Mouse (Mus musculus) spleen, adult 2 months (tissue): Measurements from ENCODE around the gene Nfe2l3. TPM values are rescaled to one million over a fixed set of nuclear protein-coding genes. Genes with fewer than 3 reads are reported as not detected.

Experiments
- DNase-seq, 2 experiments: peaks; one replicate each; pipeline versions ENCODE4 v3.0.0 to v3.0.0-alpha.2; 2012 to 2021; ENCODE audit warnings: low spot score in 2 of 2, low read depth in 1 of 2
- H3K27ac ChIP-seq: fragments of 200-500 bp; 2 replicates; pipeline ENCODE4 v1.5.1; 2012; ENCODE audit warnings: low read length, inconsistent platforms; ENCODE audit not compliant: insufficient read depth
- H3K27me3 ChIP-seq: fragments of 200-500 bp; 2 replicates; pipeline ENCODE4 v1.6.1; 2012; ENCODE audit warnings: mild to moderate bottlenecking, moderate library complexity, low read length, inconsistent platforms; ENCODE audit not compliant: control insufficient read depth, insufficient read depth
- H3K36me3 ChIP-seq: fragments of 200-500 bp; 2 replicates; pipeline ENCODE4 v1.6.1; 2012; ENCODE audit warnings: mild to moderate bottlenecking, low read length, inconsistent platforms; ENCODE audit not compliant: control insufficient read depth, insufficient read depth
- H3K4me1 ChIP-seq: fragments of 200-500 bp; 2 replicates; pipeline ENCODE4 v1.6.1; 2011; ENCODE audit warnings: inconsistent platforms; ENCODE audit not compliant: control insufficient read depth, insufficient read depth, insufficient read length
- H3K4me3 ChIP-seq: fragments of 200-500 bp; 2 replicates; pipeline ENCODE4 v1.5.1; 2011; ENCODE audit warnings: mild to moderate bottlenecking, inconsistent platforms; ENCODE audit not compliant: insufficient read depth, insufficient read length; ENCODE audit errors: extremely low read depth
- CTCF ChIP-seq: fragments of 200-500 bp; IDR thresholded peaks from 2 replicates; pipeline ENCODE4 v1.5.1; 2011; ENCODE audit warnings: mild to moderate bottlenecking, inconsistent platforms; ENCODE audit not compliant: insufficient read depth, insufficient read length, insufficient replicate concordance; ENCODE audit errors: extremely low read depth
- POLR2A ChIP-seq: fragments of 200-500 bp; IDR thresholded peaks from 2 replicates; pipeline ENCODE4 v1.6.1; 2011; ENCODE audit warnings: low read depth, low read length, inconsistent platforms
- WGBS: fragments of 180-500 bp; shearing (Covaris S2); methylation state at CpG from one replicate; pipeline ENCODE4 v1.1.7; 2018; 5-methylcytosine and 5-hydroxymethylcytosine counted together
- polyA plus RNA-seq: library from polyadenylated mRNA; depleted of rRNA; stranded (reverse); fragments of >200 nt; gene quantifications from 2 replicates; pipeline ENCODE4 v1.2.3, GENCODE M21; 2012

Gene Nfe2l3
- polyA plus RNA-seq, 1 experiment: 0.16 TPM

DNA sequence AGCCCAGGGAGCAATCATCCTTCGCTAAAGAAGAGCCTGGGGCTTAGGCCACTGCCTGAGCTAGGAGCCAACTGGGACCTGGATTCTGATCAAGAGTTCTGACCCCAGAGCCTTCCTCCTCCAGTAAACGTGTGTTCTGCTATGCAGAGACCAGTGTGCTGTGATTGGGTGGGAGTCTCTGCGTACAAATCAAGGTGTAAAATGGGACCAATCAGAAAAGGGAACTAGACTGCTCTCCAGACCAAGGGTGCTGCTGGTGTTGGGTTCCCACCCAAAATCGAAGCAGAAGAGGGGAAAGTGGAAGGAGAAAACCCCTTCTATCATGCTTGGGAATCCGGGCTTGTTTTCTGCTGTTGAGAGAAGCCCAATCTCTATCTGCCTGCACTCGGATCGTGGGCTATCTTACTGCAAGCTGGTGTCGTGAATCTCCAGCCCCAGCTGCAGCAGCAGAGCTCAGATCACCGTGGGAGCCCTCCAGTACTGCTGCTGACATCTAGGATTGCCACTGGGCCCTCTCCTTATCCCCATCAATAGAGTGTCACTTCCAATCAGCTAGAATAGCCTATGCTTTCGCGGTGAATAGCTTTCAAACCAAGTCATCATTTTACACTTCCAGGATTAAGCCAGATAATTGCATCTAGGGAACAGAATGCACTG, 8.9 kb upstream of the Nfe2l3 start:
- no peaks in the 10 kb centered on the region for H3K27me3 ChIP-seq
- H3K4me3 ChIP-seq: no peak overlapping the region
- no peaks in the 10 kb centered on the region for H3K4me1 ChIP-seq
- no peak overlapping the region for H3K27ac ChIP-seq
- 58% methylated on average over 11 of the region's 11 CpGs for WGBS
- TF ChIP-seq POLR2A (no peak), CTCF (no peak)
- H3K36me3 ChIP-seq: no peaks in the 10 kb centered on the region
- DNase-seq: no peak

GRCm38 (mm10) chr6:51424537-51424936, 7.9 kb upstream of the Nfe2l3 start:
- no peaks in the 10 kb centered on the region for H3K36me3 ChIP-seq
- no peaks in the 10 kb centered on the region for H3K4me1 ChIP-seq
- TF ChIP-seq CTCF (no peak), POLR2A (no peak)
- no peak overlapping the region for H3K27ac ChIP-seq
- H3K4me3 ChIP-seq: no peak overlapping the region
- 72% methylated on average over 2 of the region's 2 CpGs for WGBS
- DNase-seq: no peak
- H3K27me3 ChIP-seq: no peaks in the 10 kb centered on the region

GRCm38 (mm10) chr6:51434270-51434669, 1.8 kb downstream of the Nfe2l3 start:
- Histone ChIP-seq H3K36me3 (no peaks in the 10 kb centered on the region), H3K4me3 (no peak overlapping the region), H3K4me1 (peaks cover 11% of the 10 kb centered on the region), H3K27me3 (peaks cover 12% of the 10 kb centered on the region), H3K27ac (no peak overlapping the region)
- WGBS: 55% methylated on average over 7 of the region's 7 CpGs
- TF ChIP-seq POLR2A (no peak), CTCF (no peak)
- DNase-seq: no peak

DNA sequence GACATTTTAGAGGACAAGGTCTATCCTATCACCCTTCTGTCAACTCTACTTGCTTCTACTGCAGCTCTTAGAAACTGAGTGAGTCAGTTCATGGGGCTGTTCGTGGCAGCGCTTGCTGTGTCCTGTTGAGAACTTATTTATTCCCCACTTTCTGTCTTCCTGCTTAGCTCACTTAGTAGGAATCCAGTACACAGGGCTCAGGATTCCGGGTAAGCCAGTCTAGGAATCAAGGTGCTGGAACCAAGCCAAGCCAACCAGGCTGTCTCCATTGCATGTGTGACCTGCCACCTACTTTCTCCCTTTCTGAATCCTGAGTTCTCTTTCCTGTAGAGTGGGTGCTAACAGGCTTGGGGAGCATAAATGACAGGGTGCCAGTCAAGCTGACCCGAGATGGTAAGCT, 5.2 kb downstream of the Nfe2l3 start:
- Histone ChIP-seq H3K27ac (no peak overlapping the region), H3K4me1 (peaks cover 9% of the 10 kb centered on the region), H3K27me3 (peaks cover 6% of the 10 kb centered on the region), H3K36me3 (no peaks in the 10 kb centered on the region), H3K4me3 (no peak overlapping the region)
- DNase-seq: no peak
- 82% methylated on average over 4 of the region's 4 CpGs for WGBS
- no peak for TF ChIP-seq POLR2A
- TF ChIP-seq CTCF: no peak

GRCm38 (mm10) chr6:51438826-51439330, 6.4 kb downstream of the Nfe2l3 start:
- 93% methylated on average over 9 of the region's 9 CpGs for WGBS
- no peak for TF ChIP-seq POLR2A
- no peak for TF ChIP-seq CTCF

DNA sequence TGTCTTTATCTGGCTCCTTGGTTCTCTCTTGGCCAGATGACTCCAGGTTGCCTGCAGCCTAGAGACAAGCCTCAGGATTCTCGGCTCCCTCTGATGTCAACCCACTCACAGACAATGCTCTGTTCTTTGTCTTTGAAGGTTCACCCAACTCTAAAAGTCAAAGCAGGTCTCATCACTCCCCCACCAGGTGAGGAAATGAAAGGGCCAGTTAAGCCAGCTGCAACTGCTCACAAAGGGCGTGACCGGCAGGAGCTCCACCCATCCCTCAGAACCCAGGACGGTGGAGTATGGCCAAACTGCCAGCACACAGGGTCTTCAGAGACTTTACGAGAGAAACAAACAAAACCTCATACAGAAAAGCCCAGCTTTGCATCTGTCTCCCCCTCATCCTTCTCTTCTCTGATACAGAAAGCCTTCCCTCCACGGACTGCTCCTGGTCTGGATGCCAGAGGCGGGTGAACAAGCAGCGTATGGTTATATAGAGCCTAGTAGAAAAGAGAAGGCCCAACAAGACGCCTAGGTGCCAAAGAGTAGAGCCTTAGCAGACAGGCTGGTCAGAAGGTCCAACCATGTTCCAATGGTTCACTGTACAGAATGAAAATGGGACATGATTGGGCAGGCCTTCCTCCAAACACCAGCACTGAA, 9.8 kb downstream of the Nfe2l3 start:
- no peaks in the 10 kb centered on the region for H3K27me3 ChIP-seq
- TF ChIP-seq CTCF (no peak), POLR2A (no peak)
- H3K4me1 ChIP-seq: no peaks in the 10 kb centered on the region
- 72% methylated on average over 9 of the region's 9 CpGs for WGBS
- DNase-seq: no peak
- H3K36me3 ChIP-seq: no peaks in the 10 kb centered on the region
- no peak overlapping the region for H3K27ac ChIP-seq
- H3K4me3 ChIP-seq: no peak overlapping the region

More at GRCm38 (mm10) chr6:51438826-51439330, 6.4 kb downstream of the Nfe2l3 start:
- H3K27me3 ChIP-seq: no peaks in the 10 kb centered on the region
- H3K27ac ChIP-seq: no peak overlapping the region
- no peaks in the 10 kb centered on the region for H3K4me1 ChIP-seq
- DNase-seq: no peak
- no peaks in the 10 kb centered on the region for H3K36me3 ChIP-seq
- no peak overlapping the region for H3K4me3 ChIP-seq
